ENCODE assay signal across 8 mouse cellular contexts in the genomic region with DNA sequence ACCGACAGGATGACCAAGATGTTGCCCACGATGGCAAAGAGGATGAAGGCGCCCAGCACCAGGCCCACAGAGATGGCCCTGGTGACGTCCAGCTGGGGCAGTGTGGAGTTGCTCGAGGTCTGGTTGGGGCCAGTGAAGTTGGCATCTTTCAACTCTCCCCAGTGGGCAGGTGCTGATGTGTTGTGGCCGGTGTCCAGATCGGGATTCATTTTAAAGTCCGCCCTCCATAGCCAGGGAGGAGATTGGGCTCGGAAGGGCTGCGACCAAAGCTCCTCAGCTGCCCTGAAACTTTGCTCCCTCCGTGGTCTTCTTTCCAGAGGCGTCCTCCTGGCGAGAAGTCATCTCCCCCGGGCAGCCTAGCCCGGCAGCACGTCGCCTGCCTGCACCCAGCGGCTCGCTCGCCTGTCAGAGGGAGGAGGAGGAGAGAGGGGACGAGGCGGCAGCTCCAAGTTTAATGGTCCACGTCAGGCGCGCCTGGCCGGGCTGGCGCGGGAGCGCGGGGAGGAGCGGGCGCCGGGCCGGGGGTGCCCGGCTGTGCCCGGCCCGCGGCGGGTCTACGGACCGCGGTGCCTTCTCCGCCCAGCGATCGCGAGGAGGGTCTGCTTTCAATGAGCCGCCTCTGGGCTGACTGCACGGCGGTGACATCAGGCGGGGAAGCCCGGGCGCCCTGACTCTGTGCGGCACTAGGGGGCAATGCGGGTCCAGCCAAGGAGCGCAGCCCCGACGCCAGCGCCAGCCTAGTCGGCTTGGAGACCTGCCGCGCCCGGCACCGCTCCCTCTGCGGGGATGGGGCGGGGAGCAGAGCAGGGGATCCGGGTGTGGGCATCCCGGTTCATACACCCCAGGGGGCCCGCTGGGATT.
DNase-seq lines count a peak whose midpoint lies in the region; ATAC-seq lines count a peak whose summit lies in the region.

No protein-coding gene starts in this region.

- peak overlapping the region; percentile 55 for H3K4me3 ChIP-seq in embryonic facial prominence, embryonic 15.5 days (replicated peaks)
- H3K4me3 ChIP-seq in heart, embryonic 10.5 days, result peak overlapping the region; percentile 74
- peak overlapping the region; percentile 56 for H3K4me3 ChIP-seq in limb, embryonic 13.5 days
- H3K4me3 ChIP-seq in midbrain, embryonic 14.5 days (replicated peaks; ENCODE audit: low read depth, low read length), result peak overlapping the region; percentile 57

- H3K4me2 ChIP-seq in embryonic facial prominence, embryonic 15.5 days (replicated peaks), result peak overlapping the region; percentile 90
- H3K4me2 ChIP-seq in limb, embryonic 13.5 days (replicated peaks), result peak overlapping the region; percentile 82
- peak overlapping the region; percentile 81 for H3K4me2 ChIP-seq in midbrain, embryonic 14.5 days (ENCODE audit: low read length)

- DNase-seq in brain, adult 2 months (ENCODE audit: low read depth, low spot score), result peak; percentile 77
- DNase-seq in heart, embryonic 10.5 days (ENCODE audit: low spot score), result peak; percentile 88
- DNase-seq in kidney, adult 9 months, result peak; percentile 68
- DNase-seq in midbrain, embryonic 14.5 days, result peak; percentile 93
- peak; percentile 21 to 70 for DNase-seq in spleen, postnatal 4 days (ENCODE audit: low spot score in 2 of 2)
- DNase-seq in MN1 (ENCODE audit: low spot score), result no peak

- H3K36me3 ChIP-seq in embryonic facial prominence, embryonic 15.5 days, result no peaks in the 10 kb centered on the region
- no peaks in the 10 kb centered on the region for H3K36me3 ChIP-seq in heart, embryonic 10.5 days
- no peaks in the 10 kb centered on the region for H3K36me3 ChIP-seq in limb, embryonic 13.5 days
- H3K36me3 ChIP-seq in midbrain, embryonic 14.5 days (ENCODE audit: control insufficient read depth, insufficient read depth, low read length), result no peaks in the 10 kb centered on the region

- no peak overlapping the region for H3K27ac ChIP-seq in embryonic facial prominence, embryonic 15.5 days (replicated peaks)
- peak overlapping the region; percentile 87 for H3K27ac ChIP-seq in heart, embryonic 10.5 days
- H3K27ac ChIP-seq in limb, embryonic 13.5 days, result no peak overlapping the region
- H3K27ac ChIP-seq in midbrain, embryonic 14.5 days (replicated peaks; ENCODE audit: low read depth, low read length), result no peak overlapping the region; the same call in 1 of the 2 replicates

- ATAC-seq in embryonic facial prominence, embryonic 15.5 days (ENCODE audit: insufficient number of reproducible peaks, low FRiP score, low TSS enrichment, low read depth), result peak; percentile 89
- ATAC-seq in limb, embryonic 13.5 days (ENCODE audit: low FRiP score, low read depth), result peak; percentile 95
- ATAC-seq in midbrain, embryonic 14.5 days (ENCODE audit: low FRiP score, low TSS enrichment), result peak; percentile 97

- peaks cover 27% of the 10 kb centered on the region for H3K27me3 ChIP-seq in embryonic facial prominence, embryonic 15.5 days
- H3K27me3 ChIP-seq in heart, embryonic 10.5 days (ENCODE audit: insufficient read depth, poor library complexity, severe bottlenecking), result peaks cover 26% of the 10 kb centered on the region
- H3K27me3 ChIP-seq in limb, embryonic 13.5 days, result peaks cover 68% of the 10 kb centered on the region
- H3K27me3 ChIP-seq in midbrain, embryonic 14.5 days (ENCODE audit: control insufficient read depth, insufficient read depth, low read length), result no peaks in the 10 kb centered on the region

- no peaks in the 10 kb centered on the region for H3K9me3 ChIP-seq in embryonic facial prominence, embryonic 15.5 days (replicated peaks)
- no peaks in the 10 kb centered on the region for H3K9me3 ChIP-seq in heart, embryonic 10.5 days
- H3K9me3 ChIP-seq in limb, embryonic 13.5 days, result no peaks in the 10 kb centered on the region
- H3K9me3 ChIP-seq in midbrain, embryonic 14.5 days (ENCODE audit: control insufficient read depth, low read length), result no peaks in the 10 kb centered on the region

- peaks cover 9% of the 10 kb centered on the region for H3K4me1 ChIP-seq in embryonic facial prominence, embryonic 15.5 days
- 0 out of 2 replicates have a peak, but pooled peaks cover 5% of the 10 kb centered on the region for H3K4me1 ChIP-seq in heart, embryonic 10.5 days
- H3K4me1 ChIP-seq in limb, embryonic 13.5 days, result peaks cover 5% of the 10 kb centered on the region; the same call in 1 of the 2 replicates
- H3K4me1 ChIP-seq in midbrain, embryonic 14.5 days (ENCODE audit: control insufficient read depth, insufficient read depth, low read length), result 0 out of 2 replicates have a peak, but pooled peaks cover 4% of the 10 kb centered on the region

- WGBS in embryonic facial prominence, embryonic 15.5 days, result 6% methylated on average over 58 of the region's 68 CpGs
- WGBS in heart, embryonic 10.5 days, result 5% methylated on average over 68 of the region's 68 CpGs
- WGBS in limb, embryonic 13.5 days, result 7% methylated on average over 52 of the region's 68 CpGs
- WGBS in midbrain, embryonic 14.5 days, result 6% methylated on average over 65 of the region's 68 CpGs

- H3K9ac ChIP-seq in embryonic facial prominence, embryonic 15.5 days, result peak overlapping the region; percentile 37
- H3K9ac ChIP-seq in limb, embryonic 13.5 days, result peak overlapping the region; percentile 72
- peak overlapping the region; percentile 65 for H3K9ac ChIP-seq in midbrain, embryonic 14.5 days (replicated peaks; ENCODE audit: low read length)
